Mouse (Mus musculus) cortical plate, adult 2 months (tissue): Measurements from ENCODE around the gene Rad18.

Source experiments
- CTCF ChIP-seq: fragments of 200-500 bp; IDR thresholded peaks from 2 replicates; pipeline ENCODE4 v1.5.1; 2011; ENCODE audit warnings: mild to moderate bottlenecking, control low read depth, low read length; ENCODE audit not compliant: insufficient read depth; ENCODE audit errors: extremely low read depth
- POLR2A ChIP-seq: fragments of 200-500 bp; IDR thresholded peaks from 2 replicates; pipeline ENCODE4 v1.6.1; 2011; ENCODE audit warnings: mild to moderate bottlenecking, low read length, control low read depth; ENCODE audit not compliant: insufficient read depth; ENCODE audit errors: extremely low read depth

GRCm38 (mm10) chr6:112620027-112620426 is 76.5 kb downstream of the Rad18 start:
- TF ChIP-seq CTCF, result no peak
- TF ChIP-seq POLR2A, result no peak
